Mouse (Mus musculus): ENCODE data around the gene Nppc. TPM values are rescaled to one million over a fixed set of nuclear protein-coding genes. Genes with fewer than 3 reads are reported as not detected.
A peak's percentile ranks its signal among the peaks of the same experiment; 100 is the strongest.

Nppc gene
- polyA plus RNA-seq, 1 experiment from 2014 or later = 4.1 TPM

DNA sequence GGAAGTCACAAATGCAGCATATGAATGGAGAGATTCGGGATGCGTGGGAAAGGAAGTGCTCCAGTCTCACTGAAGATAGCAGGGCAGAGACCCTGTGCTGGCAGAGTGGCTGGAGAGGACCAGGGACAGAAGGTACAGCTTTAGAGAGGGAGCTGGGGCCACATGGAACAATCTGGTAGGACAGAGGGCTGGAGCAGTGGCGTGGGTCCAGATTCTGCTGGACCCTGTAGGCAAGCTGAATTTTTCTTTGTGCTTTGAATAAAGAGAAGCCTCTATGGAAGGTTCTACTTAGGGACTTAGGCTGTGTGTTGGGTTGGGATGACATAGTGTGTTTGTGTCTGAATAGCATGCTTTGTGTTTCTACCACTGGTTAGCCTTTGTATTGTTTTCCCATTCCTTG, 35.1 kb upstream of the Nppc start:
- H3K4me2 ChIP-seq (replicated peaks; ENCODE audit: low read depth) = no peak overlapping the region
- no peak overlapping the region for H3K4me3 ChIP-seq (ENCODE audit: low read depth, low read length)
- no peak for ATAC-seq (ENCODE audit: low FRiP score, low TSS enrichment)
- no peak for TF ChIP-seq EP300 (optimal IDR thresholded peaks at IDR 0.05)
- TF ChIP-seq CTCF (IDR thresholded peaks at IDR 0.05; ENCODE audit: low read depth) = no peak
- H3K4me1 ChIP-seq (replicated peaks; ENCODE audit: control insufficient read depth, insufficient read depth) = no peaks in the 10 kb centered on the region
- no peaks in the 10 kb centered on the region for H3K27me3 ChIP-seq (ENCODE audit: control insufficient read depth, insufficient read depth, low read length)
- no peaks in the 10 kb centered on the region for H3K36me3 ChIP-seq (ENCODE audit: control insufficient read depth, insufficient read depth, low read length)
- DNase-seq (ENCODE audit: low spot score) = no peak
- H3K27ac ChIP-seq (replicated peaks) = no peak overlapping the region
- 89% methylated on average over 3 of the region's 3 CpGs for WGBS
- no peaks in the 10 kb centered on the region for H3K9me3 ChIP-seq (ENCODE audit: control insufficient read depth, low read length)
- H3K9ac ChIP-seq (ENCODE audit: low read length) = no peak overlapping the region

DNA sequence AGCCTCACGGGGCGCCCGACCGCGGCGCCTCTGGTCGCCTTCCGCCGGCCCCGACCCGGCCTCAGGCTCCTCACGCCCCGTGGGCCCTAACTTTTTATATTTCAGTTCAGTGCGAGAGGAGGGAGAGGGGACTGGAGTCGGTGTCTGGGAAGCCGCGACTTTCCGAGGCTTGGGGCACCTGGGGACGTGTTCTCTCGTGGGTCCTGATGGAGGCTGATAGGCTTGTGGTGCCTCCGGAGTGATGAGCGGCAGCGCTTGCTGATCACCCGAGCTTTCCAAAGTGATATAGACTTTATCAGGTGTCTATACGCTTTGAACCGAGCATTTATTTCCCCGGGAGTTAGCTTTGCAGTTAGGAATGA, 33.6 kb upstream of the Nppc start:
- WGBS = under 1% methylated on average over 26 of the region's 27 CpGs
- H3K4me3 ChIP-seq (ENCODE audit: low read depth, low read length) = peak overlapping the region; percentile 91
- no peak for DNase-seq (ENCODE audit: low spot score)

DNA sequence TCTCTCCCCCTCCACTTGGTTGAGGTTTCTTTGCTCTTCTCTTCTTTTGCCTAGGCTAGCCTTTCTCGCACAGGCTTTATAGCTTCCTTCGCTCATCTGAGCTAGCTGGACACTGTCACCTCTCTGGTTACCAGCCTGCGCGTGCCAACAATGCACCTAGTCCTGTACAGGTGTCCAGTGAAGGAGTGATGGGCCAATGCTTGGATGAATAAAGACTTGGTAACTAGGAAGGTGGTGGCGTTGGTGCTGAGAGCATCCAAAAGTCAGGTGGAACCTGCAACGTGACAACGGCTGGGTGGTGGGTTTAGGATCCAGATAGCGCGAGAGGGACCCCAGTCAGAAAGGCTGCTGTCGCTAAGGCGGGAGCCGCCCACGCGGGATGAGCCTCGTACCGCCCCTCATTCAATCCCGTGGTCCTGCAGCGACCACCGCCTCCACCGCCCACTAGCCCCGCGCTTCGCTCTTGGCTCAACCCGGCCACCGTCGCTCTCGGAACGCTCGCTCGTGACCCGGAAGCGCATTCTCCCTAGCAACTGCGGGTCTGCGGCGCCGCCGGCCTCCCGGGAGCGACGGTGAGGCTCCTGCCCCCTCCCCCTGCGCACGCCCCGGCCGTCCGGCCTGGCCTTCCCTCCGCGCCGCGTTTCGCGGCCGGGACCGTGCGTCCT, 33.1 kb upstream of the Nppc start, which contains the start of gene Dis3l2:
Gene Dis3l2, plus strand, starts transcription at position 509 of the 665 bp plus-strand sequence.
- DNase-seq (ENCODE audit: low spot score) (peak; percentile 88), ATAC-seq (ENCODE audit: low FRiP score, low TSS enrichment) (peak; percentile 93)
- TF ChIP-seq CTCF (IDR thresholded peaks at IDR 0.05; ENCODE audit: low read depth) = no peak; the same call in 1 of the 2 replicates
- no peak for TF ChIP-seq EP300 (optimal IDR thresholded peaks at IDR 0.05)
- Histone ChIP-seq H3K9ac (ENCODE audit: low read length) (peak within 1 kb of the TSS; percentile 92), H3K4me1 (replicated peaks; ENCODE audit: control insufficient read depth, insufficient read depth) (no peaks in the 10 kb centered on the region), H3K27me3 (ENCODE audit: control insufficient read depth, insufficient read depth, low read length) (no peaks in the 10 kb centered on the region), H3K4me2 (replicated peaks; ENCODE audit: low read depth) (peak within 1 kb of the TSS; percentile 85), H3K9me3 (ENCODE audit: control insufficient read depth, low read length) (no peaks in the 10 kb centered on the region), H3K4me3 (ENCODE audit: low read depth, low read length) (peak within 1 kb of the TSS; percentile 91), H3K36me3 (ENCODE audit: control insufficient read depth, insufficient read depth, low read length) (no peaks in the 10 kb centered on the region), H3K27ac (replicated peaks) (peak within 1 kb of the TSS; percentile 90)
- WGBS = 3% methylated on average over 41 of the region's 54 CpGs

More for the DNA sequence above, 33.6 kb upstream of the Nppc start:
- Histone ChIP-seq H3K36me3 (ENCODE audit: control insufficient read depth, insufficient read depth, low read length) (no peaks in the 10 kb centered on the region), H3K4me2 (replicated peaks; ENCODE audit: low read depth) (peak overlapping the region; percentile 85), H3K27ac (replicated peaks) (peak overlapping the region; percentile 90), H3K9ac (ENCODE audit: low read length) (peak overlapping the region; percentile 92), H3K4me1 (replicated peaks; ENCODE audit: control insufficient read depth, insufficient read depth) (no peaks in the 10 kb centered on the region), H3K27me3 (ENCODE audit: control insufficient read depth, insufficient read depth, low read length) (no peaks in the 10 kb centered on the region), H3K9me3 (ENCODE audit: control insufficient read depth, low read length) (no peaks in the 10 kb centered on the region)
- no peak for ATAC-seq (ENCODE audit: low FRiP score, low TSS enrichment)
- TF ChIP-seq CTCF (IDR thresholded peaks at IDR 0.05; ENCODE audit: low read depth) (0 out of 2 replicates have a peak, but pooled peaks have one; percentile 5), EP300 (optimal IDR thresholded peaks at IDR 0.05) (no peak)

DNA sequence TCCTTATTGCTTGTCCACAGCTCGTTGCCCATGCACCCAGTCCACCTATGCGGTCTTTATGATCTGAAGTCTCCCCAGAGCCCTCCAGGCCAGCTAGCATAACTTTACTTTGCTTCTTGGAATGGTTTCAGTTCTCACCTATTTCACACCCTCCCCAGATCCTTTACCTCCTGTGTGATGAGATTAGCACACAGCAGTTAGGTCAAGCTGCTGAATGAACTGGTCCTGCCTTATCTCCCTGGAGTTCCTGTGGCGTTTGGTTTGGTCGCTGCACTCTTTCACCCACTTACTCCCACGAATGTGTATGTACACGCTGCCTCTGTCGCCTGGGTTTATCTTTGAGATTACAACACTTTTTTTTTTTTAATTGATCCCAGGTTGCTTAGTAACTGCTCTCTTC, 30.0 kb upstream of the Nppc start:
- Histone ChIP-seq H3K27me3 (ENCODE audit: control insufficient read depth, insufficient read depth, low read length) (no peaks in the 10 kb centered on the region), H3K9ac (ENCODE audit: low read length) (no peak overlapping the region), H3K36me3 (ENCODE audit: control insufficient read depth, insufficient read depth, low read length) (no peaks in the 10 kb centered on the region), H3K9me3 (ENCODE audit: control insufficient read depth, low read length) (no peaks in the 10 kb centered on the region), H3K4me3 (ENCODE audit: low read depth, low read length) (no peak overlapping the region), H3K27ac (replicated peaks) (no peak overlapping the region), H3K4me1 (replicated peaks; ENCODE audit: control insufficient read depth, insufficient read depth) (no peaks in the 10 kb centered on the region), H3K4me2 (replicated peaks; ENCODE audit: low read depth) (no peak overlapping the region)
- WGBS = 48% methylated on average over 7 of the region's 7 CpGs
- TF ChIP-seq EP300 (optimal IDR thresholded peaks at IDR 0.05) = no peak
- TF ChIP-seq CTCF (IDR thresholded peaks at IDR 0.05; ENCODE audit: low read depth) = no peak
- no peak for DNase-seq (ENCODE audit: low spot score)
- no peak for ATAC-seq (ENCODE audit: low FRiP score, low TSS enrichment)

DNA sequence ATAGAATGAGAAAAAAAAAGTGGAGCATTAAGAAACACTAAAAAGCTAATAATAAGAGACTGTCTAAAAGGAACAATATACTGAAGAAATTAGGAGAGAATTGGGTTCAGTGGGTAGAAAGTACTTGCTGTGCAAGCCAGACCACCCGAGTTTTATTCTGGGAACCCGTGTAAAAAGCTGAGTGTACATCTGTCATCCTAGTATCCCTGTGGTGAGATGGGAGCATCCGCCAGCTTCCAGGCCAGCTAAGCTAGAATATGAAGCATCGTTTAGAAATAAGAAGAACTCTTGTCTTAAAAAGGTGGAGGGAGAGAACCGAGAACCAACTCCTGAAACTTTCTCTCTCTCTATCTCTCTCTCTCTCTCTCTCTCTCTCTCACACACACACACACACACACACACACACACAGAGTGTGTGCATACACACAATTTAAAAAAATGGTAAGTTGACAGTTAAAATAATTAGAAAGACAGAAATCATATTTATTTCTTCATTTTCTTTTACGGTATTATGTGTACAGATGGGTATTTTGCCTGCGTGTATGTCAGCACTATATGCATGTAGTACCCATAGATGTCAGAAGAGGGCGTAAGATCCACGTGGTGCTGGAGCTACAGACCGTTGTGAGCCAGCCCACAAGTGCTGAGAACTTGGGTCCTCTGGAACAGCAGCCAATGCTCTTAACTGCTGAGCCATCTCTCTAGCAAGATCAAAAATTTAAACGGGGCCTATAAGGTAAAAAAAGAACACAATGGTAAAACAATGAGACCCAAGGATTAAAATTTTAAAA, 29.2 kb upstream of the Nppc start:
- Histone ChIP-seq H3K4me2 (replicated peaks; ENCODE audit: low read depth) (no peak overlapping the region), H3K27ac (replicated peaks) (no peak overlapping the region), H3K9me3 (ENCODE audit: control insufficient read depth, low read length) (no peaks in the 10 kb centered on the region), H3K9ac (ENCODE audit: low read length) (no peak overlapping the region), H3K36me3 (ENCODE audit: control insufficient read depth, insufficient read depth, low read length) (no peaks in the 10 kb centered on the region), H3K4me3 (ENCODE audit: low read depth, low read length) (no peak overlapping the region), H3K4me1 (replicated peaks; ENCODE audit: control insufficient read depth, insufficient read depth) (no peaks in the 10 kb centered on the region), H3K27me3 (ENCODE audit: control insufficient read depth, insufficient read depth, low read length) (no peaks in the 10 kb centered on the region)
- ATAC-seq (ENCODE audit: low FRiP score, low TSS enrichment) (no peak), DNase-seq (ENCODE audit: low spot score) (no peak)
- TF ChIP-seq EP300 (optimal IDR thresholded peaks at IDR 0.05) (no peak), CTCF (IDR thresholded peaks at IDR 0.05; ENCODE audit: low read depth) (peak; percentile 44)
- WGBS = 73% methylated on average over 11 of the region's 11 CpGs

DNA sequence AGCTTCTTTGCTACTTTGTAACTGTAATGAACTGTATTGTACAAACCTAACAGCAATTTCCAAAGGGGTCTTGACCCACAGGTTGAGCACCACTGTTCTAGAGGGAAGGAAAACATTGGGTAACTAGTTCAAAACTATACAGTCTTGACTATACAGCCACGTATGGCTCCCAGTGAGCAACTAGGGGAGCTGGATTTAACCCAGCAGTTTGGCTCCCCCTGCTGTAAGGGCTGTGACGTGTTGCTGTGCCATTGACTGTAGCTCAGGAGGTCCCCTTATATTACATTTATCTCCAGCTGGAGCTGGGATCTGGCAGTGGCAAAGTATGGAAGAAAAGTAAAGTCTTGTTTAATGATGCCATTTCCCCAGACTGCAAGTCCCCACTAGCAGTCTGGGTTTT, 28.4 kb upstream of the Nppc start:
- no peaks in the 10 kb centered on the region for H3K4me1 ChIP-seq (replicated peaks; ENCODE audit: control insufficient read depth, insufficient read depth)
- TF ChIP-seq CTCF (IDR thresholded peaks at IDR 0.05; ENCODE audit: low read depth) = peak; percentile 60
- TF ChIP-seq EP300 (optimal IDR thresholded peaks at IDR 0.05) = no peak
- H3K27ac ChIP-seq (replicated peaks) = no peak overlapping the region
- H3K4me2 ChIP-seq (replicated peaks; ENCODE audit: low read depth) = no peak overlapping the region
- H3K27me3 ChIP-seq (ENCODE audit: control insufficient read depth, insufficient read depth, low read length) = no peaks in the 10 kb centered on the region
- 35% methylated on average over 2 of the region's 2 CpGs for WGBS
- no peak overlapping the region for H3K4me3 ChIP-seq (ENCODE audit: low read depth, low read length)
- no peak overlapping the region for H3K9ac ChIP-seq (ENCODE audit: low read length)
- ATAC-seq (ENCODE audit: low FRiP score, low TSS enrichment) (no peak), DNase-seq (ENCODE audit: low spot score) (peak; percentile 36)
- H3K9me3 ChIP-seq (ENCODE audit: control insufficient read depth, low read length) = no peaks in the 10 kb centered on the region
- no peaks in the 10 kb centered on the region for H3K36me3 ChIP-seq (ENCODE audit: control insufficient read depth, insufficient read depth, low read length)

Data from stomach, postnatal 0 days (tissue).